Mouse (Mus musculus) testis, adult 2 months (tissue): ENCODE results near the gene Pde4d. TPM values are rescaled to one million over a fixed set of nuclear protein-coding genes. Genes with fewer than 3 reads are reported as not detected.

Experiments used
- H3K27ac ChIP-seq: fragments of 200-500 bp; 2 replicates; pipeline ENCODE4 v1.5.1; 2012; ENCODE audit warnings: low read depth, low read length; ENCODE audit not compliant: control insufficient read depth, insufficient read depth
- H3K27me3 ChIP-seq: fragments of 200-500 bp; 2 replicates; pipeline ENCODE4 v1.6.1; 2012; ENCODE audit warnings: mild to moderate bottlenecking, low read length, moderate library complexity; ENCODE audit not compliant: control insufficient read depth, insufficient read depth
- H3K36me3 ChIP-seq: fragments of 200-500 bp; 2 replicates; pipeline ENCODE4 v1.6.1; 2012; ENCODE audit warnings: mild to moderate bottlenecking, low read length; ENCODE audit not compliant: control insufficient read depth, insufficient read depth
- H3K4me1 ChIP-seq: fragments of 200-500 bp; 2 replicates; pipeline ENCODE4 v1.6.1; 2012; ENCODE audit warnings: low read length; ENCODE audit not compliant: control insufficient read depth, insufficient read depth
- H3K4me3 ChIP-seq: fragments of 200-500 bp; 2 replicates; pipeline ENCODE4 v1.5.1; 2012; ENCODE audit warnings: low read depth, mild to moderate bottlenecking, low read length, moderate library complexity, mixed read lengths; ENCODE audit not compliant: control insufficient read depth
- CTCF ChIP-seq: fragments of 200-500 bp; IDR thresholded peaks from 2 replicates; pipeline ENCODE4 v1.5.1; 2012; ENCODE audit warnings: low read depth, mild to moderate bottlenecking, inconsistent platforms, low read length, moderate library complexity; ENCODE audit not compliant: control insufficient read depth, insufficient read depth, insufficient replicate concordance
- POLR2A ChIP-seq: fragments of 200-500 bp; IDR thresholded peaks from 2 replicates; pipeline ENCODE4 v1.6.1; 2012; ENCODE audit warnings: low read depth, mild to moderate bottlenecking, inconsistent platforms, low read length, moderate library complexity; ENCODE audit not compliant: control insufficient read depth
- polyA plus RNA-seq: library from polyadenylated mRNA; depleted of rRNA; stranded (reverse); fragments of >200 nt; gene quantifications from 2 replicates; pipeline ENCODE4 v1.2.3, GENCODE M21; 2012

Gene Pde4d
- polyA plus RNA-seq, 1 experiment, result 2.1 TPM

DNA sequence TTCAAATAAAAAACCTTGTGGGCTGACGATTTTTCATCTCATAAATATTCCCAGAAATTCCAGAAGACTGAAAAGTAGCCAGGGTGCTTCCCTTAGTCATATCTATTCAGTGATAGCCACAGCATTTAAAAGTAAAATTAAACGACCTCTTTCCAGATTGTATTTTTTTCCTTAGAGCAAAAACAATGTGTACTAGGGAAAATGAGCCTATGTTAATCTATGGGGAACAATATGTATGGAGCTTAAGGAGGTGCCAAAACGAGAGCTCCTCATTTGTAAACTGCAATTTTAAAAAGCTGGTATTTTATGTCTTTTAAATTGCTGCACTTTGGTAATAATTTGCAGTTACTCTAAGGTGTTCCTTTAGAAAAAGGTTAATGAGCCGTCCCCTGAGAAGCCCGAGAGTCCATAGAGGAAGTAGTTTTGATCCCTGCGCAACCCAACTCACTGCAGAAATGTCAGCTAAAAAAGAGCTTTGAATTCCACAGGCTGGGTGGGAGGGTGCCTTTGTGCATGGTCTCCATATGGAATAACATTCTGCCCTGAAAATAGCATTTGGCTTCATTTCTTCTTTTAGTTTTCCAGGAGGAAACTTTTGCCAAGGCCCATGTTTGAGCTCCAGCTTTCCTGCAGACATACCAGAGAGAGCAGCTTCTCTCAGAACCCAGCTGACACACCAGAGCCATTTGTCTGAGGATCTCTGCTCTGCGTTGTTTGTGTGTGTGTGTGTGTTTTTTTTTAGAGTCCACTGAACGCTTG is 1222.0 kb downstream of the Pde4d start:
- Histone ChIP-seq H3K4me3 (no peak overlapping the region), H3K27ac (no peak overlapping the region), H3K27me3 (no peaks in the 10 kb centered on the region), H3K36me3 (no peaks in the 10 kb centered on the region), H3K4me1 (no peaks in the 10 kb centered on the region)
- TF ChIP-seq POLR2A, result no peak

DNA sequence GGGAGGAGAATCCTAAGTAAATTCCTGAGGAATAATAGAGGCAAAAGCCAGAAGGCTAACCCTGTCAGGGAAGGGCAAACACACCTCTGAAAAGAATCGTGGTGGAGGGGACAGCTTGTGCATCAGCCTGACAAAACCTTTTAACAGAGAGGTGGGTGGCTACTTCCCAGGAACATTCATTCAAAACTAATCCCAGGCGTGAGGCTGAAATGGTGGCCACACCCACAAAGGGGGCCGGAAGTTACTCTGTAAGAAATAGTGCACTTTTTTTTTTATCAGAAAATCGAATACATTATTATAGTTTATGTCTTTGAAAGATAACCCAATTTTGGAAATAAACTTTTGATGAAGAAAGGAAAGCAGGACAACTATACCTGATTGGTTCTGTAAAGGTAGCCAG is 1227.3 kb downstream of the Pde4d start:
- H3K4me3 ChIP-seq, result no peak overlapping the region
- H3K27me3 ChIP-seq, result no peaks in the 10 kb centered on the region
- H3K36me3 ChIP-seq, result no peaks in the 10 kb centered on the region
- H3K4me1 ChIP-seq, result no peaks in the 10 kb centered on the region
- no peak overlapping the region for H3K27ac ChIP-seq
- TF ChIP-seq POLR2A (no peak), CTCF (no peak)

DNA sequence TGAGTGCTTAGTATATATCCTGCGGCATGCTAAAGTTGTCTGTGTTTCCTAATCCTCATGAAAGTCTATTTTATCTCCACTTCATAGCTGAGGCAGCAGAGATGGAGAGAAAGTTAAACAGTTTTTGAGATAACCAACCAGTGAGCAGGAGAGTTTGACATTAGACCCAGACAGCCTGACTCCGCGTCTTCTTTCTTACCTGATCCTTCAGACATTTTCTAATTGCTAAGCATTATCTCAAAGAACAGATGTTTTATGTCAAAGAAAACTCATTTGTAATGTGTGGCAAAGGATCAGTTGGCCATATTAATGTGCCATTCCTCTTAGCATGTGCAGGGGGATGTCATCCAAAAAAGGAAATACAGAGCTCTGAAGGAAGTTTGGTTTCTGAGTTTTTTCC is 1227.9 kb downstream of the Pde4d start:
- TF ChIP-seq POLR2A, result no peak
- TF ChIP-seq CTCF, result no peak

GRCm38 (mm10) chr13:109678991-109679390 is 1229.2 kb downstream of the Pde4d start:
- Histone ChIP-seq H3K4me3 (no peak overlapping the region), H3K36me3 (no peaks in the 10 kb centered on the region), H3K4me1 (no peaks in the 10 kb centered on the region), H3K27me3 (no peaks in the 10 kb centered on the region), H3K27ac (no peak overlapping the region)
- TF ChIP-seq CTCF, result no peak
- TF ChIP-seq POLR2A, result no peak

More for the DNA sequence above, 1227.9 kb downstream of the Pde4d start:
- no peak overlapping the region for H3K4me3 ChIP-seq
- H3K36me3 ChIP-seq, result no peaks in the 10 kb centered on the region
- H3K27ac ChIP-seq, result no peak overlapping the region
- H3K4me1 ChIP-seq, result no peaks in the 10 kb centered on the region
- no peaks in the 10 kb centered on the region for H3K27me3 ChIP-seq

GRCm38 (mm10) chr13:109680229-109680628 is 1230.5 kb downstream of the Pde4d start:
- Histone ChIP-seq H3K27ac (no peak overlapping the region), H3K4me3 (no peak overlapping the region), H3K36me3 (no peaks in the 10 kb centered on the region), H3K4me1 (no peaks in the 10 kb centered on the region; the same call in 1 of the 2 replicates), H3K27me3 (no peaks in the 10 kb centered on the region)
- TF ChIP-seq CTCF, result no peak
- no peak for TF ChIP-seq POLR2A

DNA sequence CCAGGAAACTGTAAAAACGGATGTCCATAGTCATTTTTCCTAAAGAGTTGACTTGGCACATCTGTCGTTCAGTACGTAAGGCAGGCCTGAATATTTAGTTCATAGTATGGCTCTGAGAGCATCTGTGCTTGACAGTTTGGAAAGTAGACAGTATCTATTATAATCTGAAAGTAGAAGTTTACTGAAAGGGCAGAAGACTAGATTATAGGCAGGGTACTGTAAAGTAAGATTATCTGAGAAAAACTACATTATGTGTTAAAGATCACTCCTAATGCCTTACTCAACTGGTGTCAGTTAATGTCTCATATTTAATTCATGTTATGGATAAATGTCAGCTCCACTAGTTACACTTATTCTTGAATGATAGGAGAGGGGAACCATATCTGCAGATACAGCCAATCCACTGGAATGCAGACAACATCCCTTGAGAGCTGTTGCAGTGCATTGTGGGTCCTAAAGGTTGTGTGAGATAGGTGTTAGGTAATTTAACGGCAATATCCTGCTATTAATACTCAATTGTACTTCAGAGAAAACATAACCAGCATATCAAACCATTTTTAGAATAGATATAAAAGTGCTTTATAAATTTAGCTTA is 1232.0 kb downstream of the Pde4d start:
- TF ChIP-seq CTCF, result no peak
- TF ChIP-seq POLR2A, result no peak
- H3K27ac ChIP-seq, result no peak overlapping the region
- no peaks in the 10 kb centered on the region for H3K36me3 ChIP-seq
- peaks cover 2% of the 10 kb centered on the region; the same call in 1 of the 2 replicates for H3K4me1 ChIP-seq
- no peak overlapping the region for H3K4me3 ChIP-seq
- H3K27me3 ChIP-seq, result no peaks in the 10 kb centered on the region

GRCm38 (mm10) chr13:109683001-109683400 is 1233.3 kb downstream of the Pde4d start:
- H3K36me3 ChIP-seq, result no peaks in the 10 kb centered on the region
- peaks cover 2% of the 10 kb centered on the region; the same call in 1 of the 2 replicates for H3K4me1 ChIP-seq
- no peaks in the 10 kb centered on the region for H3K27me3 ChIP-seq
- H3K4me3 ChIP-seq, result no peak overlapping the region
- TF ChIP-seq CTCF (no peak), POLR2A (no peak)
- no peak overlapping the region for H3K27ac ChIP-seq
